Mouse (Mus musculus): ENCODE measurements at regions not wholly inside any gene's neighbourhood (a gene's known extent, or its start where the extent isn't known, plus 50 kb on each side); places are given as distances from the start of the nearest gene placed in this dataset.

DNA sequence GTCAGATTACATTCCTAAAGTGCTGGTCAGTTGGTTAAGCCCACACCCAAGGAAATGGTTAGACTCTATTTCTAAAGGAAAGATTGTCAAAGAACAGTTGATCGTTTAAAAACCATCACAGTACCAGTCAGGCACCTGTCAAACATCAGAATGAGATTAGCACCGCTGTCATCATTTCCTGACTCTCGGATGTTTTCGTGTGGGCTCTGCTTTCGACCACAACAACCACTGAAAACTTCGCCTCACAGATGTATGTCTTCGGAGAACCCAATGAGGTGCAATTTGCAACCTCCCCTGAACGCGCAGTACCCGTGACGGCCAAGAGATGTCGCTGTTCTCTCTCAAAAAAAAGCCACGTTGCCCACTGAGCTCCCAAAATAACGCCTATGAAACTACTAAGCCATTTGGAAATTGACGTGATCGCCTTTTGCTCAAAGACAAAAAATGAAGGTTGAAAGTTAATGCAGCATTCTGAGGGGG lies 102.6 kb upstream of the Cxadr start:
- ATAC-seq (replicated peaks in 1 of 2; ENCODE audit: insufficient read depth in 1 of 2, low FRiP score in 2 of 2, low TSS enrichment in 1 of 2, low read depth in 1 of 2, poor library complexity in 2 of 2, severe bottlenecking in 2 of 2), result peak; percentile 69

DNA sequence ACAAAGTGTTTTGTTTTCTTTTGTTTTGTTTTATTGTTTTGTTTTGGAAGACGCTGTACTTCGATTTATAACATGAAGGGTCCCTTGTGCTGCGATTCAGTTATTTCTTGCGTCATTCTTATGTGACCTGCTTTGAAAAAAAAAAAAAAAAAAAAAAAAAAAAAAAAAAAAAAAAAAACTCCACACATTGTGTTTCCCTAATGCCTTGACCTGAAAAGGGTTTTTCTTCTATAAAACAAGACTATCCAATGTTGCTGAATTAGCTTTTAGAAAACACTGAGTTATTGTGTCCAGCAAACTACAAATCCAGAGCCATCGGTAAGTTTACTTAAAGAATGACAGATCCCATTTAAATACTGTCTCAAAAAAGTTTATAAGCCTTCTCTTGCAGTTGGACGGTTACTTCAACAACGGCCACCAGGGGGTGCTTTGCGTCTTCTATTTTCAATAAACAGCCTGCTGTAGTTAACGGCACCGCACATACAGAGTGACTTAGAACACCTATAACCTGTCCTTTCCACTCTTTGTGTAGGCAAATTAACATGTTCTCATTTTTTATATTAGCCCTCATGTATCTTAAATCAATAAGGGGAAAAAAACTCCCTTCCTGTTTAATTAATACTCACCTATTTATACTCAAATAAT lies 103.9 kb upstream of the Cxadr start:
- peak; percentile 59 to 76; a peak in 3 of 4 replicates for ATAC-seq (replicated peaks in 1 of 2; ENCODE audit: insufficient read depth in 1 of 2, low FRiP score in 2 of 2, low TSS enrichment in 1 of 2, low read depth in 1 of 2, poor library complexity in 2 of 2, severe bottlenecking in 2 of 2)

DNA sequence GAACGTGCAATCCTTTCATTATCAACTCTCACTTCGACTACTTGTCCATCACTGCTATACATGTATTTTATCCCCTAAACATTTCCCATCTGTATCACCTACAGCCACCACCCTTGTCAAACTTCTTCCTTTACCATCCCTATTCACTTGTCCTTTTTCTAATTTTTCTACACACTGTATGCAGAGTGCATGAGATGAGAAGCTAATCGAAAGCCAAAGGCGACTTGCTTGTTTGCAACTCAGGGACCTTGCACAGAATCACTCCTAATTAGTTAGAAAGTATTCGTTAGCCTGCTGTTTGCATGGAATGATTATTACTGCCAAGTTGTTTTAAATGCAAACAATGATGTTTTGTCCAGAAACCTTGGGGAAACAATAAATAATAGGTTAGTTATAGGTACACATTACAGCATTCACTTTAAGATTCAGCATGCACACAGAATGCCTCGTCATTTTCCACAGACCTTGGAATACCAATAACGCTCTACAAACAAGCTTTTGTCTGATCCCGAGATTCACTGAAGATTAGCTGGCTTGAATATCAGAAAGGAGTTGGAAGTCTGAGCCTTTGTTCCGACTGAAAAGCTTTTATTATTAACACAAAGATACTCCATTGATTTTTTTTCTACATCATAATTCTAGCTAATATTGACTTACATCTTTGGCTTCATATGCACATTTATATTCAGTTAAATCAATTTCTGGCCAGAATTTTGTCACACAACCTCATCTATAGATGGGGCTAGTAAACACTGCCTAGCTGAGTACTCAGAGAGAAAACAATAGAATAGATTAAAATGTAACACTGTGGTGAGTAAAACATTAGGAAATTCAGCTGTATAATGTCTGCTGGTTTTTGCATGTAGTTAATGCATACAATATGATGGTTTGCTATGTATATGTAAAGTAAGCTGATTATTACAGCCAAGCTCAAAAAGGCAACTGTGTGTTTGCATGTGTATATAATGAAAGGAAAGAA lies 130.4 kb upstream of the Cxadr start:
- ATAC-seq (replicated peaks in 1 of 2; ENCODE audit: insufficient read depth in 1 of 2, low FRiP score in 2 of 2, low TSS enrichment in 1 of 2, low read depth in 1 of 2, poor library complexity in 2 of 2, severe bottlenecking in 2 of 2), result no peak

GRCm38 (mm10) chr16:78156876-78157232 lies 144.4 kb upstream of the Cxadr start:
- no peak for ATAC-seq (replicated peaks in 1 of 2; ENCODE audit: insufficient read depth in 1 of 2, low FRiP score in 2 of 2, low TSS enrichment in 1 of 2, low read depth in 1 of 2, poor library complexity in 2 of 2, severe bottlenecking in 2 of 2)

DNA sequence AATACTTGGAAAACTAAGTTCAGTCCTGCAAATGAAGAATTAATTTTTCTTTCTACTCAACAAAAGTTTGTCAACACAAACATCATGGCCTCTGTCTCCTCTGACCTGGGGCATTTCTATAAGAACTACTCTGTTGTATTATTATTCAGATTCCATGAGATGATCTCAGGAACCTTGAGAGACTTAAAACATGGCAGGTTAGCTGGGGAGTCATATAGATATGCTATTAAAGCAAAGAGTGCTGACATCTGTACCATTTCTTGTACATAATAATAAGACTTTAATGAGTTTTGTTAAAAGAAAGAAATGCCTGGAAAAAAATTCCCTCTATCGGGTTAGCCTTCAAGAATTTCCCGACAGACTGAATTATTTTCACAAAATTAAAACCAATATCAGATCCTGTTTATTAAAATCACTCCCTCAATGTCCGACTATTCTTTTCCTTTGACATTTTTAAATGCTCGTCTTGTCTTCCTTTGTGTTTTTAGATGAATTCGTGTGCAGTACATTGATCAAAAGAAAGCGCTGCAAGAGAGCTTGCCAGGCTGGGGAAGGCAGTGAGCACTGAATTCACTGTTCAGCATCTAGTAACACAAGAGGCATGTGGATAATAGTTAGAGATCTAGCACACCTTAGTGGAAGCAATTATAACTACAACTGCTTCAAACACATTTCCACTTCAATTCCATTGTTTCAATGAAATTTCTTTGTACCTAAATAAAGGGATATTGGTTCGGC lies 145.0 kb upstream of the Cxadr start:
- peak in 1 of 2 experiments; percentile 65; a peak in 2 of 4 replicates for ATAC-seq (replicated peaks in 1 of 2; ENCODE audit: insufficient read depth in 1 of 2, low FRiP score in 2 of 2, low TSS enrichment in 1 of 2, low read depth in 1 of 2, poor library complexity in 2 of 2, severe bottlenecking in 2 of 2)

DNA sequence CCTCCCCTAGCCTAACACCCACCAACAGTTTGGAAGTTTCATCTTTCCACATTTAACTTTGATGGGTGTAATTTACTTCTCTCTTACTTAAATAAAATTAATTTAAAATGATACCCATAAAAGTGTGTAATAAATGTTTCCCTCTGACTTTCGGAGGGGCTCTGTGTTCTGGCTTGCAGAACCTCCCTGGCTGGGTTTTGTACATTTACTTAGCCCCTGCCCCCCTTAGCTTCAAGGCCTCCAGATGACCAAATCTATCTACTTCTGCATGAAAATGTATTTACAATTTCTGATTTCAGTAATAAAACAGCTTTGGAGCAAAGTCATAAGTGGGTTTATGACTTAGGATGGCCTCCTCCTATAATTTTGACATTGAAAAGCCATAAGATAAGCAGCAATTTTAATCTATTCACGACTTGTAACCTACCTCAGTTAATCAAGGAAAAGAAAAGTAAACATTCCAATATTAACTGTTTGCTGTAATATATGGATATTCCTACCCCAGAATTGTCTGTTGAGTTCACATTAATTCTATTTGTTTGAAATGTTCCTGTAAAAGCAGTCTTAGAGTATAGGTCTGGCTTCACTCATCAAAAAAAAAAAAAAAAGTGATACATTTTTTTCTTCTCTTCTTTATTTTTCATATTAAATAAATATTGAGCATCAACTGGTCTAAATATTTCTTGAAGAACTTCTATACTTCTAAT lies 147.2 kb upstream of the Cxadr start:
- ATAC-seq (replicated peaks in 1 of 2; ENCODE audit: insufficient read depth in 1 of 2, low FRiP score in 2 of 2, low TSS enrichment in 1 of 2, low read depth in 1 of 2, poor library complexity in 2 of 2, severe bottlenecking in 2 of 2), result no peak

DNA sequence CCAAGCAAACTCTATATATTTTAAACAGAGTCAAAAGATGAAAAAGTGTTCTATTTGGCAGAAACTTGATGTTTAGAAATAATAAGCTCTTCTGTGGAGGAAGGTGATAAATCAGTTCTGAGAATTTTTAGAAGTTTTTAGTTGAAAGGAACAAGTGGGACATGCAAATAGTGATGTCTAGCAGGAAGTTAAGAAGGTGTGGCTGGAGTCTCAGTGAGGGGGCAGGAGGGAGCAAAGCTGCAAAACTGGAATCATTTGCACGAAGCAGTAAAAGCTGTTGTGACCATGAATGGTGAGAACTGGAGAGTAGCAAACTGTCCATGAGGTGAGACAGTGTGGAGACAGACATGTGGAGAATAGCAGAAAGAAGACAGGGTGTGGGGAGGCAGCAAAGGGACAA lies 157.1 kb upstream of the Cxadr start:
- ATAC-seq (replicated peaks in 1 of 2; ENCODE audit: insufficient read depth in 1 of 2, low FRiP score in 2 of 2, low TSS enrichment in 1 of 2, low read depth in 1 of 2, poor library complexity in 2 of 2, severe bottlenecking in 2 of 2), result no peak

DNA sequence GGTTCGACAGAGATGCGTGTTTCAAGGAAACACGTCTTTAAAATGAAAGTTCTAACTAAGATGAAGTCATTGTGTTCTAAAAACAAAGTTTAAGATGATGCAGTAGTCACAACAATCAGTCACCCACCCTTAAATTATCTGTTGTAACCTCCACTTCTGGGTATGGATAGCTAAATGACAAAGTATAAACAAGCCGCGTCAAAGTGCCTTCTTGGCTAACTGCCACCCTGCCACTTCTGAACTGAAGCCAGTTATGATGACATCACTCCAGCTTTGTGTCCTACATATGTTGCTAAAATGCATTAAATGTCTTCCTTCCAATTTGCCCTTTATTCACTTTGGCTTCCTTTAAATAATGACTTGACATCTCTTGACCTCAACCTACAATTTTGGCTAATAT lies 165.8 kb upstream of the Cxadr start:
- ATAC-seq (replicated peaks in 1 of 2; ENCODE audit: insufficient read depth in 1 of 2, low FRiP score in 2 of 2, low TSS enrichment in 1 of 2, low read depth in 1 of 2, poor library complexity in 2 of 2, severe bottlenecking in 2 of 2), result no peak

DNA sequence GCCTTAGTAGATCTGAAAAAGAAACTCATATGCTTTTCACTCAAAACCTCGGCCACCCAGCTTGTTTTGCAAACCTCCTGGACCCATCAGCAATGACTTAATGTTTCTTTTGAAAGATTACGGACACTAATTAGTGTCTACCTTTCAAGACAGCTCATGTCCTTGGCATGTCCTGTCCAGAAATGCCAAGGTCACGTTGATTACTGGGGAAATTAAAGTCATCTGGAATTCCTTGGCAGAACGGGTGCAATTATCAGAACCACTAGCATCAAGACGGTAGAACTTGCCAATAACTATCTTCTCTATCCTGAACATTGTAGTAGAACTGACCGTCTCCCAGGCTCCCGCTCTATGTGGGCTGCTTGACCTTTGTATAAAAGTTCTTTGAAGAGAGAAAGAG lies 166.8 kb upstream of the Cxadr start:
- no peak for ATAC-seq (replicated peaks in 1 of 2; ENCODE audit: insufficient read depth in 1 of 2, low FRiP score in 2 of 2, low TSS enrichment in 1 of 2, low read depth in 1 of 2, poor library complexity in 2 of 2, severe bottlenecking in 2 of 2)

DNA sequence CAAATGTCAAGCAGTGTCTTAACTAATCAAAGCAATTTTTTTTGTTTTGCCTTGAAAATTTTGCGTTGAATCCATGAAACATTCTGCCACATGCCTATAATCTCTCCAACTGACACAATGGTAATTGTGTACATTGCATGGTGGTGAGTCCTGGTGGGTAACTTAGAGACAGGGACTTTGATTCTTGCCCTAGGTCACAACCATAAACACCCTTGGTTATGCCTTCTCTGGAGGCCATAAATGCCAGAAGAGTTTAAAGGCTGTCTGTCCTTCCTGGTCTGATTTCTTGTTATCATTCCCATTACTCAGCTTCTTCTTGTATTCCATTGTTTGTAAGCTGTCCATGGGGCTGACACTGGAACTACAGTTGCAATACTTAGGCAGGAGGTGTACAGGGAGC lies 179.6 kb upstream of the Cxadr start:
- ATAC-seq (replicated peaks in 1 of 2; ENCODE audit: insufficient read depth in 1 of 2, low FRiP score in 2 of 2, low TSS enrichment in 1 of 2, low read depth in 1 of 2, poor library complexity in 2 of 2, severe bottlenecking in 2 of 2), result no peak

DNA sequence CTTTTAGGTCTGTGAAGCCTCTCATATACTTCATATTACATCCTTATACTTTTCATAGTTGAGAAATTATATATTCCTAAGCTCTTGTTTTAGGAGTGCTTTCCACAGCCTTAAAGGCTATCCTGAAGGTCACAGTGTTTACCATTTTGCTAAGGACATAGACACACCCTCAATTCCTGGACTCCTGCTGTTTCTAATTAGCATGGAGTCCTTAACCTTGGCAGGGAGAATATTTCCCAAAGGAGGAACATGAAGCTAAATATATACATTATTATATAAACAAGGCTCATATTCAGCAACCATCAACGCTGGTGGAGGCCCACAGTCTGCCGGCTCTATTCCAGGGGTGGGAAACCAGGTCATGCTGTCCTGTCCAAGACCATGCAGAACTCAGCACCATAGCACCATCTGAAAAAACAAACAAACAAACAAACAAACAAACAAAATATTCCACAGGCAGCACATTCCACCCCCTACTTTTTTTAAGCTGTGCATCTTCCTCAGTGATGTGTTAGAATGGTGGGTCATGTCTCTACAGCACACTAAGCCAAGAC lies 180.9 kb upstream of the Cxadr start:
- no peak for ATAC-seq (replicated peaks in 1 of 2; ENCODE audit: insufficient read depth in 1 of 2, low FRiP score in 2 of 2, low TSS enrichment in 1 of 2, low read depth in 1 of 2, poor library complexity in 2 of 2, severe bottlenecking in 2 of 2)

- ATAC-seq (replicated peaks in 1 of 2; ENCODE audit: insufficient read depth in 1 of 2, low FRiP score in 2 of 2, low TSS enrichment in 1 of 2, low read depth in 1 of 2, poor library complexity in 2 of 2, severe bottlenecking in 2 of 2), result no peak
These were observed 197.0 kb upstream of the Cxadr start for GRCm38 (mm10) chr16:78104246-78104645.

GRCm38 (mm10) chr16:78101415-78102326 lies 199.6 kb upstream of the Cxadr start:
- no peak for ATAC-seq (replicated peaks in 1 of 2; ENCODE audit: insufficient read depth in 1 of 2, low FRiP score in 2 of 2, low TSS enrichment in 1 of 2, low read depth in 1 of 2, poor library complexity in 2 of 2, severe bottlenecking in 2 of 2)

DNA sequence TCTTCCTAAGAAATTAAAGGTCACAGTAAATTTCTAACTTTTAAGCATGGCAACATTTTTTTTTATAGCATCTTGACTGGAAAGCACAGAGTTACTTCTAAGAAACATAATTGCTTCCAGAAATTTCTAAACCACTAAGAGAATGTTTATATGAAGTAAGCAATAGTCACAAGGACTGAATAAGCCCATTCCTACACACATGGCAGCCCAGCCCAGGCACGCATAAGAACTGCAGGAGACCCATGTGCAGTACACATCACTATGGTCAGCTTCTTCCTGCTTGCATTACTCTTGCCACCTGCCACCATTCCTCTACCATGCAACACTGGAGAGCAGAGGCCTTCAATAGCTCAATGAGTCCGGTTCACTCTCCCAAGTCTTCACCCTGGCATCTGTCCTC lies 201.4 kb upstream of the Cxadr start:
- no peak for ATAC-seq (replicated peaks in 1 of 2; ENCODE audit: insufficient read depth in 1 of 2, low FRiP score in 2 of 2, low TSS enrichment in 1 of 2, low read depth in 1 of 2, poor library complexity in 2 of 2, severe bottlenecking in 2 of 2)

- no peak for ATAC-seq (replicated peaks in 1 of 2; ENCODE audit: insufficient read depth in 1 of 2, low FRiP score in 2 of 2, low TSS enrichment in 1 of 2, low read depth in 1 of 2, poor library complexity in 2 of 2, severe bottlenecking in 2 of 2)
These were observed 202.2 kb upstream of the Cxadr start for GRCm38 (mm10) chr16:78099114-78099513.

- ATAC-seq (replicated peaks in 1 of 2; ENCODE audit: insufficient read depth in 1 of 2, low FRiP score in 2 of 2, low TSS enrichment in 1 of 2, low read depth in 1 of 2, poor library complexity in 2 of 2, severe bottlenecking in 2 of 2), result no peak
These were observed 202.7 kb upstream of the Cxadr start for GRCm38 (mm10) chr16:78098555-78098954.
